Mouse (Mus musculus) thymus, adult 2 months (tissue): Measurements from ENCODE around the gene Gm20388. TPM values are rescaled to one million over a fixed set of nuclear protein-coding genes. Genes with fewer than 3 reads are reported as not detected.

Source experiments
- DNase-seq: peaks from one replicate; pipeline ENCODE4 v3.0.0; 2021
- H3K27ac ChIP-seq: fragments of 200-500 bp; 2 replicates; pipeline ENCODE4 v1.5.1; 2012; ENCODE audit warnings: low read length, control low read depth; ENCODE audit not compliant: control insufficient read depth, insufficient read depth
- H3K27me3 ChIP-seq: fragments of 200-500 bp; 2 replicates; pipeline ENCODE4 v1.6.1; 2012; ENCODE audit warnings: mild to moderate bottlenecking, low read length, moderate library complexity, mixed read lengths; ENCODE audit not compliant: control insufficient read depth, insufficient read depth
- H3K36me3 ChIP-seq: fragments of 200-500 bp; 2 replicates; pipeline ENCODE4 v1.6.1; 2012; ENCODE audit warnings: mild to moderate bottlenecking, low read length, moderate library complexity; ENCODE audit not compliant: control insufficient read depth, insufficient read depth
- H3K4me1 ChIP-seq: fragments of 200-500 bp; replicated peaks from 2 replicates; pipeline ENCODE4 v1.6.1; 2012; ENCODE audit warnings: low read length; ENCODE audit not compliant: control insufficient read depth, insufficient read depth
- H3K4me3 ChIP-seq: fragments of 200-500 bp; 2 replicates; pipeline ENCODE4 v1.5.1; 2012; ENCODE audit warnings: mild to moderate bottlenecking, low read length, control low read depth, moderate library complexity; ENCODE audit not compliant: control insufficient read depth, insufficient read depth
- CTCF ChIP-seq: fragments of 200-500 bp; IDR thresholded peaks from 2 replicates; pipeline ENCODE4 v1.5.1; 2012; ENCODE audit warnings: mild to moderate bottlenecking, control low read depth, low read length, moderate library complexity, borderline replicate concordance; ENCODE audit not compliant: control insufficient read depth, poor library complexity, insufficient read depth; ENCODE audit errors: extremely low read depth
- POLR2A ChIP-seq: fragments of 200-500 bp; IDR thresholded peaks from 2 replicates; pipeline ENCODE4 v1.6.1; 2012; ENCODE audit warnings: mild to moderate bottlenecking, low read length, control low read depth, moderate library complexity; ENCODE audit not compliant: control insufficient read depth, poor library complexity, insufficient read depth; ENCODE audit errors: extremely low read depth
- WGBS: fragments of 180-500 bp; shearing (Covaris S2); methylation state at CpG from one replicate; pipeline ENCODE4 v1.1.7; 2018; 5-methylcytosine and 5-hydroxymethylcytosine counted together
- polyA plus RNA-seq: library from polyadenylated mRNA; depleted of rRNA; stranded (reverse); fragments of >200 nt; gene quantifications from 2 replicates; pipeline ENCODE4 v1.2.3, GENCODE M21; 2012; rRNA removed

Gm20388 gene
- 89.2 and 103 TPM in 2 replicates for polyA plus RNA-seq

- Histone ChIP-seq H3K4me3 (peak within 1 kb of the TSS; percentile 74), H3K36me3 (no peaks in the 10 kb centered on the region), H3K4me1 (peaks cover 16% of the 10 kb centered on the region), H3K27ac (no peak within 1 kb of the TSS), H3K27me3 (no peaks in the 10 kb centered on the region)
- DNase-seq: peak; percentile 97
- TF ChIP-seq POLR2A (0 out of 2 replicates have a peak, but pooled peaks have one; percentile 54), CTCF (peak; percentile 48)
- under 1% methylated on average over 97 of the region's 97 CpGs for WGBS
Observed at GRCm38 (mm10) chr8:119910547-119911257, at the start of gene Gm20388. TSS of gene Gm20388 (plus strand) at chr8:119910841.

GRCm38 (mm10) chr8:119861706-119862389 is 48.8 kb upstream of the Gm20388 start, which contains the start of gene Klhl36:
TSS of gene Klhl36 (plus strand) at chr8:119862266.
- peaks cover 42% of the 10 kb centered on the region for H3K4me1 ChIP-seq
- no peaks in the 10 kb centered on the region for H3K36me3 ChIP-seq
- H3K27ac ChIP-seq: no peak within 1 kb of the TSS
- no peaks in the 10 kb centered on the region for H3K27me3 ChIP-seq
- WGBS: 4% methylated on average over 35 of the region's 35 CpGs
- peak within 1 kb of the TSS; percentile 92 for H3K4me3 ChIP-seq
- peak; percentile 98 for DNase-seq
- TF ChIP-seq CTCF: peak; percentile 37; the same call in 1 of the 2 replicates
- peak; percentile 92 for TF ChIP-seq POLR2A

- Histone ChIP-seq H3K27ac (no peak overlapping the region), H3K4me1 (peaks cover 42% of the 10 kb centered on the region), H3K36me3 (no peaks in the 10 kb centered on the region), H3K27me3 (no peaks in the 10 kb centered on the region), H3K4me3 (peak overlapping the region; percentile 92)
- DNase-seq: no peak
- TF ChIP-seq CTCF: no peak
- no peak for TF ChIP-seq POLR2A
- 2% methylated on average over 19 of the region's 19 CpGs for WGBS
Observed at GRCm38 (mm10) chr8:119862390-119862734, 48.3 kb upstream of the Gm20388 start.

- H3K27ac ChIP-seq: no peak overlapping the region
- H3K4me3 ChIP-seq: peak overlapping the region; percentile 92
- no peak for DNase-seq
- WGBS: 48% methylated on average over 6 of the region's 6 CpGs
- H3K27me3 ChIP-seq: no peaks in the 10 kb centered on the region
- peaks cover 38% of the 10 kb centered on the region for H3K4me1 ChIP-seq
- H3K36me3 ChIP-seq: no peaks in the 10 kb centered on the region
- TF ChIP-seq POLR2A: no peak
- no peak for TF ChIP-seq CTCF
Observed at GRCm38 (mm10) chr8:119862749-119863148, 47.9 kb upstream of the Gm20388 start.

GRCm38 (mm10) chr8:119869616-119870015 is 41.0 kb upstream of the Gm20388 start:
- no peak for DNase-seq
- 95% methylated on average over 20 of the region's 20 CpGs for WGBS
- TF ChIP-seq POLR2A (no peak), CTCF (no peak)
- Histone ChIP-seq H3K4me1 (0 out of 2 replicates have a peak, but pooled peaks cover 2% of the 10 kb centered on the region), H3K27ac (no peak overlapping the region), H3K4me3 (no peak overlapping the region), H3K36me3 (peaks cover 21% of the 10 kb centered on the region), H3K27me3 (no peaks in the 10 kb centered on the region)

GRCm38 (mm10) chr8:119873181-119873580 is 37.5 kb upstream of the Gm20388 start:
- Histone ChIP-seq H3K36me3 (peaks cover 21% of the 10 kb centered on the region), H3K27me3 (no peaks in the 10 kb centered on the region), H3K27ac (no peak overlapping the region), H3K4me3 (no peak overlapping the region), H3K4me1 (no peaks in the 10 kb centered on the region)
- DNase-seq: no peak
- TF ChIP-seq POLR2A (no peak), CTCF (no peak)
- WGBS: 95% methylated on average over 1 of the region's 1 CpGs
